Mouse (Mus musculus) myocyte (in vitro differentiated cells): Measurements from ENCODE around the gene Rreb1.

ENCODE experiments used
- CEBPB ChIP-seq: IDR thresholded peaks from 2 replicates; pipeline ENCODE4 v1.6.1; 2011; ENCODE audit warnings: mild to moderate bottlenecking, moderate library complexity; ENCODE audit not compliant: poor library complexity, insufficient read depth, severe bottlenecking
- E2F4 ChIP-seq: IDR thresholded peaks from one replicate; pipeline ENCODE4 v1.6.1; 2011; ENCODE audit warnings: mild to moderate bottlenecking, control low read depth, moderate library complexity; ENCODE audit not compliant: insufficient read depth
- MAX ChIP-seq: IDR thresholded peaks from one replicate; pipeline ENCODE4 v1.6.1; 2011; ENCODE audit warnings: low read depth, mild to moderate bottlenecking, control low read depth
- MYOG ChIP-seq, 3 experiments: IDR thresholded peaks; one replicate each; pipeline ENCODE4 v1.6.1; 2011; ENCODE audit warnings: control low read depth in 2 of 3, low read depth in 2 of 3, mild to moderate bottlenecking in 2 of 3; ENCODE audit not compliant: insufficient read length in 2 of 3, control insufficient read depth in 1 of 3, insufficient read depth in 1 of 3
- POLR2A ChIP-seq: IDR thresholded peaks from one replicate; pipeline ENCODE4 v1.6.1; 2011; ENCODE audit warnings: low read depth, mild to moderate bottlenecking, control low read depth, moderate library complexity; ENCODE audit not compliant: insufficient read length
- TCF12 ChIP-seq: IDR thresholded peaks from one replicate; pipeline ENCODE4 v1.6.1; 2011; ENCODE audit warnings: mild to moderate bottlenecking, control low read depth; ENCODE audit not compliant: poor library complexity, insufficient read depth, severe bottlenecking
- USF1 ChIP-seq: IDR thresholded peaks from one replicate; pipeline ENCODE4 v1.6.1; 2011; ENCODE audit warnings: low read depth, mild to moderate bottlenecking, control low read depth, moderate library complexity

GRCm38 (mm10) chr13:37760013-37760342, 18.2 kb upstream of the Rreb1 start:
- TF ChIP-seq MAX (no peak), CEBPB (no peak), POLR2A (no peak), TCF12 (no peak), MYOG (IDR thresholded peaks at IDR 0.05; ENCODE audit: control insufficient read depth in 1 of 3, insufficient read depth in 1 of 3, insufficient read length in 2 of 3, low read depth in 2 of 3) (no peak), E2F4 (no peak), USF1 (no peak)
